Mouse (Mus musculus) spleen, postnatal 0 days (tissue): ENCODE results near the gene Cd34. TPM values are rescaled to one million over a fixed set of nuclear protein-coding genes. Genes with fewer than 3 reads are reported as not detected.

Experiments used
- polyA plus RNA-seq: library from polyadenylated mRNA; unstranded; fragments of >200 nt; fragmentation: Nextera tagmentation; extraction: Ambion mirVana; gene quantifications from 2 replicates; pipeline ENCODE4 v1.2.1, GENCODE M21; 2015

The Cd34 gene
- polyA plus RNA-seq: 27.8 and 38.8 TPM in 2 replicates

DNA sequence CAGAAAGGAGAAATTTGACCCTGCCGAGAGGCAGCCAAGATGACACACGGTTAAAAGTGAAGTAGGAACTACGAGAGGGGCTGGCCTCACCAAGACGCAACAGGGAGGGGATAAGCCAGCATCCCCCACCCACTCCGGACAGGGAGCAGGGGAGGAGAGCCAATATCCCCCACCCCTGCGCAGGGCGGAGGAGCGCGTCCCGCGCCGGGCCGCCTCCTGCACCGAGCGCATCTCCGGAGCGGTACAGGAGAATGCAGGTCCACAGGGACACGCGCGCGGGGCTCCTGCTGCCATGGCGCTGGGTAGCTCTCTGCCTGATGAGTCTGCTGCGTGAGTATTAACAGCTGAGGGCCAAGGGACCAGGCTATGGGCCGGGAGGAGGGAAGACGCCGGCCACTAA, at the start of gene Cd34:
Gene Cd34, plus strand, starts transcription at position 105 of the 400 bp plus-strand sequence.

Other genes starting within 250 kb of the Cd34 start
- gene Cd46, start 153.4 kb downstream of the Cd34 start, polyA plus RNA-seq: 1.3 TPM in 2 replicates
- 80.5 and 82.6 TPM in 2 replicates for gene Cr1l, start 192.8 kb downstream of the Cd34 start, polyA plus RNA-seq
- gene Cr2, start 237.9 kb downstream of the Cd34 start, polyA plus RNA-seq: 0.61 and 0.64 TPM in 2 replicates